Mouse (Mus musculus) stomach, embryonic 14.5 days (tissue): ENCODE results near the gene Robo1. TPM values are rescaled to one million over a fixed set of nuclear protein-coding genes. Genes with fewer than 3 reads are reported as not detected.

Experiments used
- ATAC-seq: fragments of 200-750 bp; cut with Nextera tagmentation; 2 replicates; pipeline ENCODE4 v1.8.0; 2017; ENCODE audit warnings: low read depth, moderate TSS enrichment; ENCODE audit not compliant: insufficient number of reproducible peaks, insufficient read depth, low FRiP score
- H3K27ac ChIP-seq: fragments of 300-500 bp; sonication (generic); 2 replicates; pipeline ENCODE4 v1.5.1; 2014; ENCODE audit warnings: mild to moderate bottlenecking, low read length, moderate library complexity, mixed read lengths
- H3K27me3 ChIP-seq: fragments of 300-500 bp; sonication (generic); 2 replicates; pipeline ENCODE4 v1.6.1; 2014; ENCODE audit warnings: low read length, control low read depth, mixed read lengths; ENCODE audit not compliant: control insufficient read depth, insufficient read depth
- H3K36me3 ChIP-seq: fragments of 300-500 bp; sonication (generic); 2 replicates; pipeline ENCODE4 v1.6.1; 2014; ENCODE audit warnings: mild to moderate bottlenecking, control low read depth, low read length, moderate library complexity, mixed read lengths; ENCODE audit not compliant: control insufficient read depth, insufficient read depth
- H3K4me1 ChIP-seq: fragments of 300-500 bp; sonication (generic); 2 replicates; pipeline ENCODE4 v1.6.1; 2014; ENCODE audit warnings: low read length, control low read depth, mixed read lengths; ENCODE audit not compliant: control insufficient read depth, insufficient read depth
- H3K4me2 ChIP-seq: fragments of 300-500 bp; sonication (generic); replicated peaks from 2 replicates; pipeline ENCODE4 v1.6.1; 2014; ENCODE audit warnings: low read depth, low read length, control low read depth
- H3K4me3 ChIP-seq: fragments of 300-500 bp; sonication (generic); 2 replicates; pipeline ENCODE4 v1.5.1; 2014; ENCODE audit warnings: low read depth, low read length, control low read depth
- H3K9ac ChIP-seq: fragments of 300-500 bp; sonication (generic); replicated peaks from 2 replicates; pipeline ENCODE4 v1.6.1; 2014; ENCODE audit warnings: low read depth, mild to moderate bottlenecking, control low read depth, low read length, moderate library complexity, mixed read lengths
- H3K9me3 ChIP-seq: fragments of 300-500 bp; sonication (generic); 2 replicates; pipeline ENCODE4 v1.6.1; 2016; ENCODE audit warnings: low read depth, low read length, control low read depth; ENCODE audit not compliant: control insufficient read depth
- WGBS: fragments of 180-500 bp; shearing (Covaris S2); extraction: QIAGEN DNeasy Blood & Tissue Kit; methylation state at CpG from one replicate; pipeline ENCODE4 v1.1.7; 2014; 5-methylcytosine and 5-hydroxymethylcytosine counted together
- polyA plus RNA-seq: library from polyadenylated mRNA; unstranded; fragments of >200 nt; fragmentation: Nextera tagmentation; extraction: Ambion mirVana; gene quantifications from 2 replicates; pipeline ENCODE4 v1.2.1, GENCODE M21; 2014

Gene Robo1
- polyA plus RNA-seq, 1 experiment from 2014 or later: 37.5 TPM

- Histone ChIP-seq H3K4me2 (no peak overlapping the region), H3K9me3 (no peaks in the 10 kb centered on the region), H3K4me3 (no peak overlapping the region), H3K27me3 (no peaks in the 10 kb centered on the region), H3K4me1 (no peaks in the 10 kb centered on the region), H3K9ac (no peak overlapping the region), H3K36me3 (no peaks in the 10 kb centered on the region), H3K27ac (no peak overlapping the region)
- 0 out of 2 replicates have a peak, but pooled peaks have one; percentile 46 for ATAC-seq
- WGBS: 19% methylated on average over 6 of the region's 7 CpGs
Measured at GRCm38 (mm10) chr16:72633846-72634245, 325.7 kb downstream of the Robo1 start.

- ATAC-seq: no peak
- H3K4me3 ChIP-seq: no peak overlapping the region
- WGBS: 60% methylated on average over 8 of the region's 8 CpGs
- no peaks in the 10 kb centered on the region for H3K36me3 ChIP-seq
- H3K27me3 ChIP-seq: no peaks in the 10 kb centered on the region
- no peak overlapping the region for H3K9ac ChIP-seq
- H3K9me3 ChIP-seq: no peaks in the 10 kb centered on the region
- no peak overlapping the region for H3K4me2 ChIP-seq
- H3K4me1 ChIP-seq: peaks cover 15% of the 10 kb centered on the region; the same call in 1 of the 2 replicates
- no peak overlapping the region for H3K27ac ChIP-seq
Measured at GRCm38 (mm10) chr16:72639332-72639940, 331.3 kb downstream of the Robo1 start.

- no peak overlapping the region for H3K9ac ChIP-seq
- ATAC-seq: peak; percentile 66; the same call in 1 of the 2 replicates
- peak overlapping the region; percentile 44; the same call in 1 of the 2 replicates for H3K27ac ChIP-seq
- H3K27me3 ChIP-seq: no peaks in the 10 kb centered on the region
- no peak overlapping the region for H3K4me3 ChIP-seq
- no peaks in the 10 kb centered on the region for H3K36me3 ChIP-seq
- no peak overlapping the region for H3K4me2 ChIP-seq
- H3K9me3 ChIP-seq: no peaks in the 10 kb centered on the region
- WGBS: 45% methylated on average over 9 of the region's 9 CpGs
- H3K4me1 ChIP-seq: peaks cover 15% of the 10 kb centered on the region; the same call in 1 of the 2 replicates
Measured at GRCm38 (mm10) chr16:72640932-72641811, 333.1 kb downstream of the Robo1 start.

- Histone ChIP-seq H3K4me3 (0 out of 2 replicates have a peak overlapping the region, but pooled peaks have one; percentile 8), H3K4me1 (peaks cover 5% of the 10 kb centered on the region; the same call in 1 of the 2 replicates), H3K36me3 (no peaks in the 10 kb centered on the region), H3K4me2 (peak overlapping the region; percentile 36), H3K9me3 (no peaks in the 10 kb centered on the region), H3K27ac (no peak overlapping the region), H3K27me3 (no peaks in the 10 kb centered on the region), H3K9ac (no peak overlapping the region)
- ATAC-seq: no peak
- 14% methylated on average over 8 of the region's 8 CpGs for WGBS
Measured at GRCm38 (mm10) chr16:72645890-72646289, 337.8 kb downstream of the Robo1 start.

- no peak for ATAC-seq
- Histone ChIP-seq H3K4me3 (no peak overlapping the region), H3K36me3 (no peaks in the 10 kb centered on the region), H3K4me1 (no peaks in the 10 kb centered on the region), H3K4me2 (peak overlapping the region; percentile 37), H3K9ac (no peak overlapping the region), H3K9me3 (no peaks in the 10 kb centered on the region), H3K27me3 (no peaks in the 10 kb centered on the region), H3K27ac (no peak overlapping the region)
- 36% methylated on average over 4 of the region's 4 CpGs for WGBS
Measured at GRCm38 (mm10) chr16:72649314-72649713, 341.2 kb downstream of the Robo1 start.

GRCm38 (mm10) chr16:72655411-72655810 lies 347.3 kb downstream of the Robo1 start:
- WGBS: 72% methylated on average over 9 of the region's 9 CpGs
- Histone ChIP-seq H3K27ac (no peak overlapping the region), H3K9me3 (no peaks in the 10 kb centered on the region), H3K4me3 (no peak overlapping the region), H3K27me3 (no peaks in the 10 kb centered on the region), H3K4me2 (no peak overlapping the region), H3K4me1 (no peaks in the 10 kb centered on the region), H3K9ac (no peak overlapping the region), H3K36me3 (no peaks in the 10 kb centered on the region)
- no peak for ATAC-seq

DNA sequence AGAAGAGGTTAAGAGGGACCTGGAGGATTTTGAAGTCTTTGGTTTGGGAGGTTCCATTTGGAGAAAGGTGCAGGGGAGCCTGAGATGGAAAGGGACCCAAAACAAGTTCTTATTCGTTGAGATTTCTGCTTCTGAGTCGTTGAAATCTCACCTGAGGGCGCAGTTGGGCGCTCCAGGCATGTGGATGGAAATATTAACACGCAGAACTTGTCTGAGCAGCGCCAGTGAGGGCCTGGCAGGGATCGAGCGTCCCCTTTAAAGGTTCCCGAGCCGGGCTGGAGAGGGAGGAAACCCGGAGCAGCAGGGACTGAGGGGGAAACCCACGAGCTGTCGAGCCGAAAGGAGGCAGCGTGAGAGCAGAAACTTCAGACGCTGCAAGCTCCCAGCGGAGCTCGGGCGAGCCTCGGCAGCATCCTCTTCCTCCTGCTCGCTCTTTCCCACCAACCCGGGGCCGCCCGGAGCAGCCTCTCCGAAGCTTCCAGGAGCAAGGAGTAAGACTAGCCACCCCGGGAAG lies 354.8 kb downstream of the Robo1 start:
- ATAC-seq: peak; percentile 86
- no peaks in the 10 kb centered on the region for H3K27me3 ChIP-seq
- peak overlapping the region; percentile 98 for H3K27ac ChIP-seq
- under 1% methylated on average over 26 of the region's 26 CpGs for WGBS
- H3K4me2 ChIP-seq: peak overlapping the region; percentile 54
- H3K4me1 ChIP-seq: peaks cover 20% of the 10 kb centered on the region; the same call in 1 of the 2 replicates
- no peaks in the 10 kb centered on the region for H3K36me3 ChIP-seq
- peak overlapping the region; percentile 83 for H3K4me3 ChIP-seq
- peak overlapping the region; percentile 78 for H3K9ac ChIP-seq
- H3K9me3 ChIP-seq: no peaks in the 10 kb centered on the region
